Mouse (Mus musculus): ENCODE data around the gene Junb. TPM values are rescaled to one million over a fixed set of nuclear protein-coding genes. Genes with fewer than 3 reads are reported as not detected.

Gene Junb
- total RNA-seq, 2 experiments from 2014 or later: 3.3 to 46.0 TPM

DNA sequence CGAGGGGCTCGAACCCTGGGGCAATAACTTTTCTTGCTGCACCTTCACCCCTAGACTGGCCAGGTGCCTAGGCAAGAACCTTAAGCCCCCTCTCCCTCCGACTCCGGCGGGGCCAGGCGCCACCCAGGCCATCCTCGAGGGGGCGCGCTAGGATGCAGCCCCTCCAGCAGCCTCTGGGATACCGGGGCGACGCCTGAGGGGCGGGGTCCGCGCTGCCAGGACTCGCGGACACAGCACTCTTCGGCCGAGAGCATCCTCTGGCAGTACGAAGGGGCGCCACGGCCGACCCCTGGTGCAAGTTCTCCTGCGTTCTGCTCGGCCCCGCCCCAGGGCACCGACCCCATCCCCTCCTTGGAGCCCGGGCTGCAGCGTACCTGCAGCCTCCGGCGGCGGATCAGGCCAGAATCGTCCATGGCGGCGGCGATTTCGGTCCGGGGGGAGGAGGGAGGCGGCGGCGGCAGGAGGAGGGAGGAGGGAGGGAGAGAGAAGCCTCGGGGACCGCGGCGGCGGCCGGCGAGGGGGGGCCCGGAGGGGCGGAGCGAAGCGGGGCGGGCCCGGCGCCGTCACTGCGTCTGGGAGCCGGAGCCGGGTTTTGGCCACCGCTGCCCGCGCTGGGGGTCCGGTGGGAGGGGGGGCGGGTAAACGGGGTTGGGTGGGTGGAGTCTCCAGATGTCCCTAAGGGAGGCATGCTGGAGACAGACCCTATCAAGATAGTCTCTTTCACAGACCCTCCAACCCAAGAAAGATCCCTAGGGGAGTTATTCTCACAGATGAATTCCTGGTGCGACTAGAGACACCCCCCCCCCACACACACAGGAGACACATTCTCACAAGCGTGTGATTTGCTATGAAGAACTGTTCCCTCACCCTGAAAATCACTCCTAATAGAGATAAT, 32.6 kb downstream of the Junb start:
- ATAC-seq (replicated peaks; ENCODE audit: poor library complexity, severe bottlenecking): peak; percentile 51

GRCm38 (mm10) chr8:84945235-84945632, 33.3 kb downstream of the Junb start:
- no peak for ATAC-seq (replicated peaks; ENCODE audit: poor library complexity, severe bottlenecking)

DNA sequence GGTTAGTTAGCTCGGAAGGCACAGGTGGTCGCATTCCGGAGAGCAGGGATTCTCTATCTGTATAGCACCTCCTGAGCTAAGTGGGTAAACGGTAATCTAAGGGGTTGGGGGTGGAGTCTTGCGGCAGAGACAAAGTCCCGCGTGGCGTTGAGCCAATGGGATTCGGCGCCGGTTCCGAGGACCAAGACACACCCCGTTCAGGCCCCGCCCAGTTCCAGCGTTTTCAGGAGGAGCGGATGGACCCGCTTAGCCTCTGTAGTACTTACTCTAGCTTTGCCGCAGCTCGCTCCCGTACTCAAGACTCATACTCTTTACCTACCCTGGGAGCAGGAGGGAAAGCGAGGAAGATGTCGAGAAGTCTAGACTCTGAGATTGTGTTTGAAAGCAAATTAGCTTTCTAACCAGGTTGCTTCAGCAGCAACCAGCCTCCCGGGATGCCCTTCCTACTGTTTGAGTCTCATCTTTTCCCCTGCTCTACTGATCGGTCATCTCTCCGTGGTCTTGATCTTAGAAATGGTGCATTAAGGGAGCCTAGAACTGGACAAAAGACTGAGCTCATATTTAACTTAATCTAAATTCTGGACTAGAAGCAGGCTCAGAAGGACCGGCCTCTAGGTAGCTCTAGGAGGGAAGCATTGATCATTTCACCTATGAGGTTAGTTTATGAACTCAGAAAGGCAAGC, 33.9 kb downstream of the Junb start:
- peak; percentile 58 for ATAC-seq (replicated peaks; ENCODE audit: poor library complexity, severe bottlenecking)

DNA sequence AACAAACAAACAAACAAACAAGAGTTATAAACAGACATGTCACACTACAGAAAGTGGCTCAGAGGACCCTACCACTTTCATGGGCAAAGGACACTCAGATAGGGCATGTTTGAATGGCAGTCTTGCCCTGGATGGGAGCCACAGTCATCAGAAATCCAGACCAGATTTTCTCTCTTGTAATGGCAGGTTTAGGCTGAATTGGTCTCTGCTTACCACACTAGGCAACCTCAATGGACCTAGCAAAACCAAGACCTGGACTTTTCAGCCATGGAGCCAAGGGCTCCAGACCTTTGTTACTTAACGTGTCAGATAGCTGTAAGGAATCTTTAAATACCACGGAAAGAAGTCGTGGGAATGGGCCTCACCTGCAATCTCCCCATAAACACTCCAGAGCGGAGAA, 34.8 kb downstream of the Junb start:
- no peak for ATAC-seq (replicated peaks; ENCODE audit: poor library complexity, severe bottlenecking)

- no peak for ATAC-seq (replicated peaks; ENCODE audit: poor library complexity, severe bottlenecking)
These were observed 40.7 kb downstream of the Junb start for GRCm38 (mm10) chr8:84937620-84938485.

GRCm38 (mm10) chr8:84936962-84937546, 41.5 kb downstream of the Junb start, which contains the start of gene Mast1:
Gene Mast1 (minus strand): TSS chr8:84937359.
- peak; percentile 89 for ATAC-seq (replicated peaks; ENCODE audit: poor library complexity, severe bottlenecking)

GRCm38 (mm10) chr8:84936041-84936961, 42.2 kb downstream of the Junb start:
- ATAC-seq (replicated peaks; ENCODE audit: poor library complexity, severe bottlenecking): no peak

DNA sequence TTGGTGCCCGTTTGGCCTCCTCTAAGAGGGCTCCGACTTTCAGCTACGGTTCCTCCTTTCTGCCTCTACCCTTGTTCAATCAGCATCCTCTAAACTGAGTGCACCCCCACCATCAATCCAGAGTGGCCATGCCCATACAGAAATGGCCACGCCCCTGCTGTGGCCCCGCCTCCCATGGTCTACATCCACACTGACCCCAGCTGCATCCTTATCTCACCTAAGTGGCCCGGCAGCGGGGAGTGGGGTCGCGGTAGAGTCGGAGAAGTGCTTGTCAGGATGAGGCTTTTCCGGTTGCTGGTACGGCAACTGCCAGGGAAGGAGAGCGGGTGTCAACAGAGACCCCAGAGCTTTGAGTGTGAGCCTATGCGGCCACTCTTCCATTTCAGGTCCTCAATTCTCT, 43.0 kb downstream of the Junb start:
- ATAC-seq (replicated peaks; ENCODE audit: poor library complexity, severe bottlenecking): peak; percentile 33

DNA sequence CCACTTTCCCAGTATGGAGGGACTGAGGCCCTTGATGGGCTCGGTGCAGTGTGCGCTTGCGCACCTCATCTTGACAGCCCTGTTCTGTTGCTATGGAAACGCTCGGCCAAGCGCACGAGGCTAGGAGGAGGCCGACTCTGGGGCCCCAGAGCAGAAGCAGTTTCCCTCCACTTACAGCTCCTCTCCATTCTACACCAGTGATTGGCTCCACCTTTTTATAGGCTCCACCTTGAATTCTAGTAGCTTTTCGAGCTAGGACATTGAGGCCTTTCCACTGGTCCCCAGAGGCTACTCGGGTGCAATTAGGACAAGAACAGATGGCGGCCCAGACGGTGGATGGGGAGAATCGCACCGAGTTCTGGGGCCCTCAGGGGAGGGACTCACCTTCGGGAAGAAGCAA, 43.7 kb downstream of the Junb start:
- ATAC-seq (replicated peaks; ENCODE audit: poor library complexity, severe bottlenecking): no peak

GRCm38 (mm10) chr8:84933767-84934559, 44.6 kb downstream of the Junb start:
- no peak for ATAC-seq (replicated peaks; ENCODE audit: poor library complexity, severe bottlenecking)

GRCm38 (mm10) chr8:84930582-84930981, 47.9 kb downstream of the Junb start:
- no peak for ATAC-seq (replicated peaks; ENCODE audit: poor library complexity, severe bottlenecking)

DNA sequence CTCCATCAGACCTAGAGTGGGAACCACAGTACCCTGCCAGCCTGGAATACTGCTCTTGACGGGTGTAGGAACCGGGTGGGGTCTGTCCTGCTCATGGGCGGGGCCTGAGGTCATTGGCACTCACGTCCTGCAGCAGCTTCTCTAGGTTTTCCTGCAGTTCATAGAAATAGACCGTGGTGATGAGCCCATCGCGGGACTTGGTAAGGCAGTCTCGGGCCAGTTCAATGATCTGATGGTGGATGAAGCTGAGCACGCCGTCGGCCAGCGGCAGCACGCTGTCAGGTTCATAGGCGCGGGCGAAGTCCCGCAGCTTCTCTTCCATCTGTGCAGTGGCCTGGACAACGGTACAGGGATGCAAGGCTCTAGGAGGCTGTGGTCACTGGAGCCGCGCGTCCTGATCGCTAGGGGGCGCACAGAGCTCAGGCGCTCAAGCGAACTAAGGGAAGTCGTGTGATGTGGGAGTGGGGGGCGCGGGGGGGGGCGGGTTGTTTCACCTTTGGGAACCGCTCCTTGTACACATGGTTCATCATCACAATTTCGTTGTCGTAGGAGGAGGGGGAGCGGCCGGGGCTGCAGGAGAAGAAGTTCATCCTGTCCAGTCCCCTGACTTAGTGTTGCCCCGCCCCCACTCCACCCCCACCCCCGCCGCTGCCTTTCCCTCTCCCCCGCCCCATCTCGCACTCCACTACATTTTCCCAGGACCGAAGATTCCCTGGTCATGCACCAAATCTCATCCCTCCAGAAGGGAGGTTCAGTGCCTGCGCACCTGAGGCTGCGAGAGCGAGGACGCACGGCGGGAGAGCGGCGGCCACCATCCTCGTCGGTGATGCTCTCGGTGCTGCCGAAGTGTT, 49.8 kb downstream of the Junb start:
- ATAC-seq (replicated peaks; ENCODE audit: poor library complexity, severe bottlenecking): peak; percentile 87

GRCm38 (mm10) chr8:84927513-84927912, 51.0 kb downstream of the Junb start:
- no peak for ATAC-seq (replicated peaks; ENCODE audit: poor library complexity, severe bottlenecking)

DNA sequence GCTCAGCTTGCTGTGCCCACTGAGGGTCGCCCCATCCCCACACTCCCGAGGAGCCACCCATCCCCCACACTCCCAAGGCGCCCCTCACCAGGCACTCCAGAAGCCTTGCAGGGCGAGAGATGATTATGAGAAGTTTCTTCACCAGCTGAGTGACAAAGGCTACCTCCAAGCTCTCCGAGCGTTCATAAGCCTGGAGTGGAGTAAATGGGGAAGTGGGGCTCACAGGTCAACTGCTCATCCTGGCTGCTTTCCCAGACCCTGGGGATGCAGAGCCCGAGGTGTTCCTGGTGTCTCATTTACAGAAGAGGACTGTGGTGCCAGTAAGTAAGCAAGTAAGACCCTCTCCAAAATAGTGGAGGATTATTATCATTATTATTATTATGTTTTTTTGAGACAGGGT, 53.0 kb downstream of the Junb start:
- ATAC-seq (replicated peaks; ENCODE audit: poor library complexity, severe bottlenecking): peak; percentile 53
